Mouse (Mus musculus) neural tube, embryonic 12.5 days (tissue): ENCODE results near the gene Map3k13. TPM values are rescaled to one million over a fixed set of nuclear protein-coding genes. Genes with fewer than 3 reads are reported as not detected.
A peak's percentile ranks its signal among the peaks of the same experiment; 100 is the strongest.

ENCODE experiments used
- ATAC-seq: fragments of 200-750 bp; cut with Nextera tagmentation; 2 replicates; pipeline ENCODE4 v1.8.0; 2017; ENCODE audit warnings: low read depth, mild to moderate bottlenecking, moderate TSS enrichment, moderate library complexity; ENCODE audit not compliant: low FRiP score
- H3K27ac ChIP-seq: fragments of 300-500 bp; sonication (generic); 2 replicates; pipeline ENCODE4 v1.5.1; 2016
- H3K27me3 ChIP-seq: fragments of 300-500 bp; sonication (generic); replicated peaks from 2 replicates; pipeline ENCODE4 v1.6.1; 2016; ENCODE audit warnings: mild to moderate bottlenecking
- H3K36me3 ChIP-seq: fragments of 300-500 bp; sonication (generic); 2 replicates; pipeline ENCODE4 v1.6.1; 2016; ENCODE audit warnings: mild to moderate bottlenecking
- H3K4me1 ChIP-seq: fragments of 300-500 bp; sonication (generic); 2 replicates; pipeline ENCODE4 v1.6.1; 2016
- H3K4me2 ChIP-seq: fragments of 300-500 bp; sonication (generic); replicated peaks from 2 replicates; pipeline ENCODE4 v1.6.1; 2016; ENCODE audit warnings: mild to moderate bottlenecking
- H3K4me3 ChIP-seq: fragments of 300-500 bp; sonication (generic); 2 replicates; pipeline ENCODE4 v1.5.1; 2016
- H3K9ac ChIP-seq: fragments of 300-500 bp; sonication (generic); 2 replicates; pipeline ENCODE4 v1.6.1; 2016; ENCODE audit warnings: mild to moderate bottlenecking
- H3K9me3 ChIP-seq: fragments of 300-500 bp; sonication (generic); 2 replicates; pipeline ENCODE4 v1.6.1; 2016; ENCODE audit warnings: mild to moderate bottlenecking
- WGBS: fragments of 180-500 bp; shearing (Covaris S2); methylation state at CpG from one replicate; pipeline ENCODE4 v1.1.7; 2016; 5-methylcytosine and 5-hydroxymethylcytosine counted together
- polyA plus RNA-seq: library from polyadenylated mRNA; unstranded; fragments of >200 nt; fragmentation: Nextera tagmentation; extraction: Ambion mirVana; gene quantifications from 2 replicates; pipeline ENCODE4 v1.2.1, GENCODE M21; 2016

Gene Map3k13
- polyA plus RNA-seq, 1 experiment from 2014 or later: 12.2 TPM

- no peak for ATAC-seq
- H3K4me1 ChIP-seq: peaks cover 60% of the 10 kb centered on the region
- H3K4me2 ChIP-seq: no peak overlapping the region
- H3K9ac ChIP-seq: no peak overlapping the region
- no peaks in the 10 kb centered on the region for H3K9me3 ChIP-seq
- no peak overlapping the region for H3K4me3 ChIP-seq
- H3K27me3 ChIP-seq: no peaks in the 10 kb centered on the region
- 58% methylated on average over 4 of the region's 4 CpGs for WGBS
- no peak overlapping the region for H3K27ac ChIP-seq
- no peaks in the 10 kb centered on the region for H3K36me3 ChIP-seq
Measured at GRCm38 (mm10) chr16:21857126-21857644, 63.0 kb downstream of the Map3k13 start.

- Histone ChIP-seq H3K4me1 (peaks cover 51% of the 10 kb centered on the region), H3K9ac (no peak overlapping the region), H3K27me3 (no peaks in the 10 kb centered on the region)
Measured at GRCm38 (mm10) chr16:21858163-21858562, 64.0 kb downstream of the Map3k13 start.

GRCm38 (mm10) chr16:21858882-21859281 lies 64.7 kb downstream of the Map3k13 start:
- Histone ChIP-seq H3K9ac (no peak overlapping the region), H3K9me3 (no peaks in the 10 kb centered on the region), H3K27ac (peak overlapping the region; percentile 32; the same call in 1 of the 2 replicates), H3K4me1 (peaks cover 46% of the 10 kb centered on the region), H3K27me3 (no peaks in the 10 kb centered on the region), H3K36me3 (no peaks in the 10 kb centered on the region), H3K4me3 (no peak overlapping the region), H3K4me2 (0 out of 2 replicates have a peak overlapping the region, but pooled peaks have one; percentile 20)
- 48% methylated on average over 8 of the region's 8 CpGs for WGBS
- peak; percentile 72 for ATAC-seq

More at GRCm38 (mm10) chr16:21858163-21858562, 64.0 kb downstream of the Map3k13 start:
- H3K4me2 ChIP-seq: no peak overlapping the region; the same call in 1 of the 2 replicates
- no peak for ATAC-seq
- WGBS: 65% methylated on average over 6 of the region's 6 CpGs
- no peaks in the 10 kb centered on the region for H3K9me3 ChIP-seq
- H3K27ac ChIP-seq: no peak overlapping the region
- no peaks in the 10 kb centered on the region for H3K36me3 ChIP-seq
- no peak overlapping the region for H3K4me3 ChIP-seq

- H3K27ac ChIP-seq: no peak overlapping the region
- WGBS: 94% methylated on average over 3 of the region's 3 CpGs
- no peak overlapping the region for H3K4me2 ChIP-seq
- no peaks in the 10 kb centered on the region for H3K27me3 ChIP-seq
- no peak overlapping the region for H3K4me3 ChIP-seq
- H3K9me3 ChIP-seq: no peaks in the 10 kb centered on the region
- peaks cover 48% of the 10 kb centered on the region for H3K4me1 ChIP-seq
- ATAC-seq: no peak
- H3K36me3 ChIP-seq: no peaks in the 10 kb centered on the region
- no peak overlapping the region for H3K9ac ChIP-seq
Measured at GRCm38 (mm10) chr16:21862448-21862847, 68.3 kb downstream of the Map3k13 start.

- Histone ChIP-seq H3K4me2 (peak overlapping the region; percentile 20; the same call in 1 of the 2 replicates), H3K4me1 (peaks cover 53% of the 10 kb centered on the region), H3K9me3 (no peaks in the 10 kb centered on the region), H3K27me3 (no peaks in the 10 kb centered on the region), H3K27ac (peak overlapping the region; percentile 74), H3K36me3 (no peaks in the 10 kb centered on the region), H3K9ac (no peak overlapping the region), H3K4me3 (no peak overlapping the region)
- 27% methylated on average over 7 of the region's 7 CpGs for WGBS
- ATAC-seq: no peak
Measured at GRCm38 (mm10) chr16:21865250-21865982, 71.3 kb downstream of the Map3k13 start.

GRCm38 (mm10) chr16:21865983-21866575 lies 71.9 kb downstream of the Map3k13 start:
- 50% methylated on average over 11 of the region's 11 CpGs for WGBS
- H3K4me1 ChIP-seq: peaks cover 53% of the 10 kb centered on the region
- no peaks in the 10 kb centered on the region for H3K27me3 ChIP-seq
- no peak overlapping the region for H3K9ac ChIP-seq
- H3K4me3 ChIP-seq: no peak overlapping the region
- no peaks in the 10 kb centered on the region for H3K9me3 ChIP-seq
- H3K36me3 ChIP-seq: no peaks in the 10 kb centered on the region
- H3K4me2 ChIP-seq: peak overlapping the region; percentile 20; the same call in 1 of the 2 replicates
- ATAC-seq: no peak
- peak overlapping the region; percentile 74 for H3K27ac ChIP-seq

- no peak overlapping the region for H3K27ac ChIP-seq
- no peaks in the 10 kb centered on the region for H3K36me3 ChIP-seq
- no peak overlapping the region for H3K4me3 ChIP-seq
- WGBS: 80% methylated on average over 3 of the region's 3 CpGs
- no peak for ATAC-seq
- no peak overlapping the region for H3K9ac ChIP-seq
- no peaks in the 10 kb centered on the region for H3K9me3 ChIP-seq
- H3K4me1 ChIP-seq: peaks cover 53% of the 10 kb centered on the region
- H3K4me2 ChIP-seq: no peak overlapping the region
- H3K27me3 ChIP-seq: no peaks in the 10 kb centered on the region
Measured at GRCm38 (mm10) chr16:21867727-21868126, 73.6 kb downstream of the Map3k13 start.

- 40% methylated on average over 6 of the region's 6 CpGs for WGBS
- no peaks in the 10 kb centered on the region for H3K9me3 ChIP-seq
- peak; percentile 51; the same call in 1 of the 2 replicates for ATAC-seq
- H3K27me3 ChIP-seq: no peaks in the 10 kb centered on the region
- no peak overlapping the region for H3K4me3 ChIP-seq
- H3K27ac ChIP-seq: no peak overlapping the region
- H3K36me3 ChIP-seq: no peaks in the 10 kb centered on the region
- H3K4me1 ChIP-seq: peaks cover 53% of the 10 kb centered on the region
- no peak overlapping the region; the same call in 1 of the 2 replicates for H3K4me2 ChIP-seq
- H3K9ac ChIP-seq: no peak overlapping the region
Measured at GRCm38 (mm10) chr16:21868651-21869050, 74.5 kb downstream of the Map3k13 start.

- no peaks in the 10 kb centered on the region for H3K9me3 ChIP-seq
- ATAC-seq: peak; percentile 88
- peaks cover 44% of the 10 kb centered on the region for H3K4me1 ChIP-seq
- H3K9ac ChIP-seq: no peak overlapping the region
- 0 out of 2 replicates have a peak overlapping the region, but pooled peaks have one; percentile 7 for H3K4me2 ChIP-seq
- 19% methylated on average over 4 of the region's 4 CpGs for WGBS
- no peaks in the 10 kb centered on the region for H3K27me3 ChIP-seq
- no peaks in the 10 kb centered on the region for H3K36me3 ChIP-seq
- no peak overlapping the region for H3K4me3 ChIP-seq
- H3K27ac ChIP-seq: no peak overlapping the region
Measured at GRCm38 (mm10) chr16:21869879-21870278, 75.7 kb downstream of the Map3k13 start.

GRCm38 (mm10) chr16:21877735-21878134 lies 83.6 kb downstream of the Map3k13 start:
- peaks cover 31% of the 10 kb centered on the region for H3K4me1 ChIP-seq
- H3K36me3 ChIP-seq: no peaks in the 10 kb centered on the region
- H3K27ac ChIP-seq: 0 out of 2 replicates have a peak overlapping the region, but pooled peaks have one; percentile 17
- peak; percentile 12; the same call in 1 of the 2 replicates for ATAC-seq
- no peak overlapping the region for H3K4me3 ChIP-seq
- no peak overlapping the region for H3K9ac ChIP-seq
- no peaks in the 10 kb centered on the region for H3K27me3 ChIP-seq
- 79% methylated on average over 3 of the region's 3 CpGs for WGBS
- no peaks in the 10 kb centered on the region for H3K9me3 ChIP-seq
- H3K4me2 ChIP-seq: no peak overlapping the region

- no peak overlapping the region for H3K9ac ChIP-seq
- H3K4me2 ChIP-seq: no peak overlapping the region
- peaks cover 31% of the 10 kb centered on the region for H3K4me1 ChIP-seq
- no peaks in the 10 kb centered on the region for H3K9me3 ChIP-seq
- no peak for ATAC-seq
- no peaks in the 10 kb centered on the region for H3K27me3 ChIP-seq
- 75% methylated on average over 3 of the region's 3 CpGs for WGBS
- no peak overlapping the region for H3K4me3 ChIP-seq
- H3K27ac ChIP-seq: no peak overlapping the region
- no peaks in the 10 kb centered on the region for H3K36me3 ChIP-seq
Measured at GRCm38 (mm10) chr16:21878834-21879233, 84.7 kb downstream of the Map3k13 start.

- Histone ChIP-seq H3K36me3 (no peaks in the 10 kb centered on the region), H3K27me3 (no peaks in the 10 kb centered on the region), H3K4me2 (no peak overlapping the region), H3K9ac (no peak overlapping the region), H3K27ac (peak overlapping the region; percentile 44; the same call in 1 of the 2 replicates), H3K4me3 (no peak overlapping the region), H3K9me3 (no peaks in the 10 kb centered on the region), H3K4me1 (peaks cover 31% of the 10 kb centered on the region)
- peak; percentile 69 for ATAC-seq
- 42% methylated on average over 6 of the region's 6 CpGs for WGBS
Measured at GRCm38 (mm10) chr16:21881181-21881580, 87.0 kb downstream of the Map3k13 start.
